Mouse (Mus musculus): Measurements from ENCODE around the gene Ddx6. TPM values are rescaled to one million over a fixed set of nuclear protein-coding genes. Genes with fewer than 3 reads are reported as not detected.

Gene Ddx6
- polyA plus RNA-seq, 1 experiment from 2014 or later, result 32.7 TPM

DNA sequence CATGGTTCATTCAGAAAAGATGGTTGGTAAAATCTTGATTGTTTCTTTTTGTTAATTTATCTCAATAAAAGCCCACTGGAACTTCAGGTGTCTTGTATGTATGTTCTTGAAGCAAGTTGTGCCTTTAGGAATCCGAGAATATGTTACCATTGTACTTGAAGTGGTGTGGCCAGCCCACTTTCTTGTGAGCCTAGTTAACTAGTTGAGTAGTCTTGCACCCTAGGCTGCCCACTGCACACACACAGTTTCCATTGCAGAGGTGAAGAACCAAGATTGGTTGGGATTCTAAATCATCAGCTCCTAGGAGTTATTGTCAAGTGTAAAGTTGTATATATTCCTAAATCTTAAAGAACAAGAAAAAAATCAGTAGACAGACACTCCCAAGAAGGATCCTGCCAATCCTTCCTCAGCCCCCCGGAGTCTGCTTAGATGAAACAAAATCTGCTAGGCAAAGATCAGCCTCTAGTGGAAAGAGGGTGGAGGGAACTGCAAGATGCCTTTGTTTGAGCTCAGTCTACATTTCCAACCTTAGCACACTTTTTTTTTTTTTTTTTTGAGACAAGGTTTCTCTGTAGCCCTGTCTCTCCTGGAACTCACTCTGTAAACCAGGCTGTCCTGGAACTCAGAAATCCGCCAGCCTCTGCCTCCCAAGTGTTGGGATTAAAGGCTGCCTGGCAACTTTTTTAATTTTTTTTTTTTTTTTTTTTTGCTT is 36.1 kb downstream of the Ddx6 start:
- ATAC-seq (ENCODE audit: low FRiP score), result no peak
- 0 out of 2 replicates have a peak, but pooled peaks cover 13% of the 10 kb centered on the region for H3K36me3 ChIP-seq (ENCODE audit: control insufficient read depth, insufficient read depth, low read length)
- no peaks in the 10 kb centered on the region for H3K27me3 ChIP-seq (ENCODE audit: control insufficient read depth, insufficient read depth, low read length)
- no peak for DNase-seq (ENCODE audit: low spot score)
- H3K27ac ChIP-seq (ENCODE audit: low read depth, low read length), result no peak overlapping the region
- H3K4me2 ChIP-seq (replicated peaks; ENCODE audit: low read depth, low read length), result no peak overlapping the region
- H3K4me1 ChIP-seq (replicated peaks; ENCODE audit: control insufficient read depth, insufficient read depth, low read length), result no peaks in the 10 kb centered on the region
- H3K9ac ChIP-seq (ENCODE audit: low read depth, low read length), result no peak overlapping the region
- no peaks in the 10 kb centered on the region for H3K9me3 ChIP-seq (ENCODE audit: control insufficient read depth, low read length)
- 91% methylated on average over 3 of the region's 3 CpGs for WGBS
- no peak overlapping the region for H3K4me3 ChIP-seq (ENCODE audit: low read depth, low read length)

DNA sequence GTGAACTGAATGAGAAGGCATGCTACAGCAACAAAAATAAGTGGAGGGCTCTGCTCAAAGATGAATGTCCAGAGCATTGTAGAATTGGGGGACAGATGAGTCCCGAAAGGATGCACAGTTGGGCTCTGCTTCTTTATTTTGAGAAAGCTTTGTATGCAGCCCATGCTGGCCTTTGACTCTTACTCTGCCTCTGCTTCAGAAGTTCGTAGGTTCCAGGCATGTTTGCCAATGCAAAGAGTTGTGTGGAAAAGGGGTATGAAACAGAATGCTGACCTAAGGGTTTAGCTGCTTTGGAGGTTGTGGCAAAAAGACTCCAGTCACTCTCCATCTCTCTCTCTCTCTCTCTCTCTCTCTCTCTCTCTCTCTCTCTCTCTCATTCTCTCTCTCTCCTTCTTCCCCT is 36.9 kb downstream of the Ddx6 start:
- Histone ChIP-seq H3K27ac (ENCODE audit: low read depth, low read length) (no peak overlapping the region), H3K36me3 (ENCODE audit: control insufficient read depth, insufficient read depth, low read length) (0 out of 2 replicates have a peak, but pooled peaks cover 13% of the 10 kb centered on the region), H3K27me3 (ENCODE audit: control insufficient read depth, insufficient read depth, low read length) (no peaks in the 10 kb centered on the region), H3K9ac (ENCODE audit: low read depth, low read length) (no peak overlapping the region), H3K9me3 (ENCODE audit: control insufficient read depth, low read length) (no peaks in the 10 kb centered on the region), H3K4me1 (replicated peaks; ENCODE audit: control insufficient read depth, insufficient read depth, low read length) (no peaks in the 10 kb centered on the region), H3K4me2 (replicated peaks; ENCODE audit: low read depth, low read length) (no peak overlapping the region), H3K4me3 (ENCODE audit: low read depth, low read length) (no peak overlapping the region)
- ATAC-seq (ENCODE audit: low FRiP score), result no peak
- 95% methylated on average over 2 of the region's 2 CpGs for WGBS
- no peak for DNase-seq (ENCODE audit: low spot score)

DNA sequence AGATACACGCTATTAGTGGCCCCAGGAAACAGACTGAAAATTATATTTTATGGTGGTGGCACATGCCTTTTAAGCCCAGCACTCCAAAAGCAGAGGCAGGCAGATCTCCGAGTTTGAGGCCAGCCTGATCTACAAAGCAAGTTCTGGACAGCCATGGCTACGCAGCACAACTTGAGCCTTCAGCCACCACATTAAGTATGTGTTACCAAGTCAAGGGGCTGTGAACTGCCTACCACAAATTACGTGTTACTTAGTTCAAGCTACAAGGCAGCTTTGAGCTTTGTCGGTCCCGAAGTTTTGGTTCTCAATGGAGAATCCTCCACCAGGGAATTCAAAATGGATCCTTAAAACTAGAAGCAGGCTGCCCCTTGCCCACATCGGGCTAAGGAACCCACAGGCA is 38.4 kb downstream of the Ddx6 start:
- no peak overlapping the region for H3K4me3 ChIP-seq (ENCODE audit: low read depth, low read length)
- WGBS, result 97% methylated on average over 7 of the region's 7 CpGs

DNA sequence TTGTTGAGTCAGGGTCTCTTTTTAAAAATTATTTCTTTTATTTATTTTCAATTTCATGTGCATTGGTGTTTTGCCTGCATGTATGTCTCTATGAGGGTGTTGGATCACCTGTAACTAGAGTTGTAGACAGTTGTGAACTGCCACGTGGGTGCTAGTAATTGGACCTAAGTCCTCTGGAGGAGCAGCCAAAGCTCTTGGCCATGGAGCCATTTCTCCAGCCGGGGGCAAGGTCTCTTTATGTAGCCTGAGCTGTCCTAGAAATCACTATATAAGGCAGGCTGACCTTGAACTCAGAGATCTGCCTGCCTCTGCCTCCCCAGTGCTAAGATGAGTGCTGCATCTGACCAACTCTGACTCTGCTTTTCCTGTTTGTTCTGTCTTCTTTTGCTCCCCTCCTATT is 39.5 kb downstream of the Ddx6 start:
- no peak for ATAC-seq (ENCODE audit: low FRiP score)
- no peak for DNase-seq (ENCODE audit: low spot score)
- Histone ChIP-seq H3K27ac (ENCODE audit: low read depth, low read length) (no peak overlapping the region), H3K9ac (ENCODE audit: low read depth, low read length) (no peak overlapping the region), H3K4me3 (ENCODE audit: low read depth, low read length) (no peak overlapping the region), H3K4me2 (replicated peaks; ENCODE audit: low read depth, low read length) (no peak overlapping the region), H3K4me1 (replicated peaks; ENCODE audit: control insufficient read depth, insufficient read depth, low read length) (no peaks in the 10 kb centered on the region), H3K27me3 (ENCODE audit: control insufficient read depth, insufficient read depth, low read length) (no peaks in the 10 kb centered on the region), H3K9me3 (ENCODE audit: control insufficient read depth, low read length) (no peaks in the 10 kb centered on the region), H3K36me3 (ENCODE audit: control insufficient read depth, insufficient read depth, low read length) (no peaks in the 10 kb centered on the region)
- WGBS, result 85% methylated on average over 2 of the region's 2 CpGs

More for the DNA sequence above, 38.4 kb downstream of the Ddx6 start:
- DNase-seq (ENCODE audit: low spot score) (no peak), ATAC-seq (ENCODE audit: low FRiP score) (no peak)
- Histone ChIP-seq H3K27me3 (ENCODE audit: control insufficient read depth, insufficient read depth, low read length) (no peaks in the 10 kb centered on the region), H3K9ac (ENCODE audit: low read depth, low read length) (no peak overlapping the region), H3K9me3 (ENCODE audit: control insufficient read depth, low read length) (no peaks in the 10 kb centered on the region), H3K36me3 (ENCODE audit: control insufficient read depth, insufficient read depth, low read length) (0 out of 2 replicates have a peak, but pooled peaks cover 2% of the 10 kb centered on the region), H3K4me2 (replicated peaks; ENCODE audit: low read depth, low read length) (no peak overlapping the region), H3K27ac (ENCODE audit: low read depth, low read length) (no peak overlapping the region), H3K4me1 (replicated peaks; ENCODE audit: control insufficient read depth, insufficient read depth, low read length) (no peaks in the 10 kb centered on the region)

DNA sequence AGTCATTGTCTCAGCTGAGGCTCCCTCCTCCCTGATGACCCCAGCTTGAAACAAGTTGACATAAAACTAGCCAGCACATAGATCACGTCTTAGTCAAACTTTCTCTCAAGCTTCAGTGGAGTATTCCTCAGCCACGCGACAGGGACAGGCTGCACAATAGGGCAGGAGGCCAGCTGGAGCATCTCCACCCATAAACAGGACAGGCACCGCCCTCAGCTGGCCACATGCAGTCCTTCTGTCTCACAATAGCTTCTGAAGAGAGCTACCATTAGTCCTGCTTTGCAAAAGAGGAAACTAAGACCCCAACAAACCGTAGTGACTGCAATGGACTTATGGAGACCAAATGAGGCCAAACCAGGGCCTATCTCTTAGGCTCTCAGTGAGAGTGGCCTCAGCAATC is 40.8 kb downstream of the Ddx6 start:
- H3K4me1 ChIP-seq (replicated peaks; ENCODE audit: control insufficient read depth, insufficient read depth, low read length), result no peaks in the 10 kb centered on the region
- DNase-seq (ENCODE audit: low spot score) (no peak), ATAC-seq (ENCODE audit: low FRiP score) (no peak)
- no peaks in the 10 kb centered on the region for H3K27me3 ChIP-seq (ENCODE audit: control insufficient read depth, insufficient read depth, low read length)
- no peak overlapping the region for H3K4me3 ChIP-seq (ENCODE audit: low read depth, low read length)
- WGBS, result 81% methylated on average over 5 of the region's 5 CpGs
- H3K9ac ChIP-seq (ENCODE audit: low read depth, low read length), result no peak overlapping the region
- no peak overlapping the region for H3K27ac ChIP-seq (ENCODE audit: low read depth, low read length)
- H3K4me2 ChIP-seq (replicated peaks; ENCODE audit: low read depth, low read length), result no peak overlapping the region
- H3K36me3 ChIP-seq (ENCODE audit: control insufficient read depth, insufficient read depth, low read length), result no peaks in the 10 kb centered on the region
- H3K9me3 ChIP-seq (ENCODE audit: control insufficient read depth, low read length), result no peaks in the 10 kb centered on the region

DNA sequence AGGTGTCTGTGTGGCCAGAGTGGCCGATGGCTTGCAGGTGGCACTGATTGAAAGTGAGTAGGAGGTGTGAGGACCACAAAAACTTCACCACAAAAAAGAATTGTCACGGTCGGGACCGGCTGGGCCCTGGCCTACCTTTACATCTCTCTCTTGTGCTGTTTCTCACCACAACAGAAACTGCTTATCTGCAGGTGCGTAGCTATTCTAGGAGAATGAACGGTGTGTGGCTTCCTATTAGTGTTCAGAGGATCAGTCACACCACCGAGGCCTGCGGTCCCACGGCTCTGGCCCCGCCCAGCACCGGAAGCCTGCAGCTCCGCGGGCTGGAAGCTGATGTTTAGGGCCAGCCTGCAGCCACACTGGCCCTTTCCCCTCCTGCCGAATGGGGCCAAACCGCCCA is 41.2 kb downstream of the Ddx6 start:
- ATAC-seq (ENCODE audit: low FRiP score), result no peak
- Histone ChIP-seq H3K27me3 (ENCODE audit: control insufficient read depth, insufficient read depth, low read length) (no peaks in the 10 kb centered on the region), H3K36me3 (ENCODE audit: control insufficient read depth, insufficient read depth, low read length) (no peaks in the 10 kb centered on the region), H3K9ac (ENCODE audit: low read depth, low read length) (no peak overlapping the region), H3K4me3 (ENCODE audit: low read depth, low read length) (no peak overlapping the region), H3K4me1 (replicated peaks; ENCODE audit: control insufficient read depth, insufficient read depth, low read length) (no peaks in the 10 kb centered on the region), H3K27ac (ENCODE audit: low read depth, low read length) (no peak overlapping the region), H3K9me3 (ENCODE audit: control insufficient read depth, low read length) (no peaks in the 10 kb centered on the region), H3K4me2 (replicated peaks; ENCODE audit: low read depth, low read length) (no peak overlapping the region)
- 71% methylated on average over 15 of the region's 15 CpGs for WGBS
- no peak for DNase-seq (ENCODE audit: low spot score)

DNA sequence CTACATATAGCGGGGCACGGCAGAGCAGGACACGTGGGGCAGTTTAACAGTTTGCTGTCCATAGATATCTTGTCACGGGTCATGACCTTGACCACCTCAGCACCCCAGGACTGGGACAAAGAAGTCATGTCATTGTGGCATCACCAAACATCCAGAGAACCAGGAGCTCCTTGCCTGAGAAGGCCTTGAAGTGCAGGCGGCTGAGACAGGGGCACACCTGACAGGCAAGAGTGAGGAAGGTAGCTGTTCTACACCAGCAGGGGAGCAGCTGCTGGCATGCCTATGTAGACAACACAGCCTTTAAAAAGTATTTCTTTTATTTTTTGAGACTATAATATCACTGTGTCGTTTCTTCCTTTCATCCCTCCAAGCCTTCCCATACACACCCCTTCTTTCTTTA is 41.7 kb downstream of the Ddx6 start:
- Histone ChIP-seq H3K4me2 (replicated peaks; ENCODE audit: low read depth, low read length) (no peak overlapping the region), H3K9ac (ENCODE audit: low read depth, low read length) (no peak overlapping the region), H3K27me3 (ENCODE audit: control insufficient read depth, insufficient read depth, low read length) (no peaks in the 10 kb centered on the region), H3K9me3 (ENCODE audit: control insufficient read depth, low read length) (no peaks in the 10 kb centered on the region), H3K36me3 (ENCODE audit: control insufficient read depth, insufficient read depth, low read length) (no peaks in the 10 kb centered on the region), H3K4me3 (ENCODE audit: low read depth, low read length) (no peak overlapping the region), H3K4me1 (replicated peaks; ENCODE audit: control insufficient read depth, insufficient read depth, low read length) (no peaks in the 10 kb centered on the region), H3K27ac (ENCODE audit: low read depth, low read length) (no peak overlapping the region)
- DNase-seq (ENCODE audit: low spot score) (no peak), ATAC-seq (ENCODE audit: low FRiP score) (no peak)
- WGBS, result 86% methylated on average over 6 of the region's 6 CpGs

DNA sequence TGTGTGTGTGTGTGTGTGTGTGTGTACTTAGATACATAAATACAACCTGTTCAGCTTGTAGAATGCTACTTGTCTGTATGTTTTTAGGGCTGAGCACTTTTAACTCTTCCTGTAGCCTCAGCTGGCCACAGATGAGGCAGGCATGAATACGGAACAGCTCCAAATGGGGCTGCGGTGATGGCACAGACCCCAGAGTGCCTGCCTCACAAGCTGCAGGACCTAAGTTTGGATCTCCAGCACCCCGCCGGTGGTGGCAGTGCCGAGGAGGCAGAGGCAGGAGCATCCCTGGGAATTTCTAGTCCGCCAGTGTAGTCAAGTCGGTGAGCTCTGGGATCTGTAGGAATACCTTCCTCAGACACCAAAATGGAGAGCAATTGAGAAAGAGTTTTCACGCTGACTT is 42.3 kb downstream of the Ddx6 start:
- Histone ChIP-seq H3K9ac (ENCODE audit: low read depth, low read length) (no peak overlapping the region), H3K9me3 (ENCODE audit: control insufficient read depth, low read length) (no peaks in the 10 kb centered on the region), H3K4me2 (replicated peaks; ENCODE audit: low read depth, low read length) (no peak overlapping the region), H3K27me3 (ENCODE audit: control insufficient read depth, insufficient read depth, low read length) (no peaks in the 10 kb centered on the region), H3K36me3 (ENCODE audit: control insufficient read depth, insufficient read depth, low read length) (no peaks in the 10 kb centered on the region), H3K4me3 (ENCODE audit: low read depth, low read length) (no peak overlapping the region), H3K27ac (ENCODE audit: low read depth, low read length) (no peak overlapping the region), H3K4me1 (replicated peaks; ENCODE audit: control insufficient read depth, insufficient read depth, low read length) (no peaks in the 10 kb centered on the region)
- 96% methylated on average over 8 of the region's 8 CpGs for WGBS
- DNase-seq (ENCODE audit: low spot score), result no peak
- ATAC-seq (ENCODE audit: low FRiP score), result no peak

DNA sequence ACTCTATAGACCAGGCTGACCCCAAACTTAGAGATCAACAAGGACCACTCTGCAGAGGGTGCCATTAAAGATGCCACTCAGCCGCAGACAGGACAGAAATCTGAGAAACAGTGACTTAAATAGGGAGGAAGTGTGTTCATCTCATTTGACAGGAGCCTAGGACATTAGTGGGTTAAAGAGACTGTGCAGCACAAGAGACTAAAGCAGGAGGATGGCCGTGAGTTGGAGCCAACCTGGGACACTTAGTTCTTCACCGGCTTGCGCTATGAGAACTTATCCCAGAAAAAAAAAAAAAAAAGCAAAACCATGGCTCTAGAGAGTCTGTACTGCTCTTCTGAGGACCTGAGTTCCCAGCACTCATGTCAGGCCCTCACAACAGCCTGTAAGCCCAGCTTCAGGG is 43.0 kb downstream of the Ddx6 start:
- no peak overlapping the region for H3K4me3 ChIP-seq (ENCODE audit: low read depth, low read length)
- no peak for DNase-seq (ENCODE audit: low spot score)
- H3K9ac ChIP-seq (ENCODE audit: low read depth, low read length), result no peak overlapping the region
- 89% methylated on average over 4 of the region's 4 CpGs for WGBS
- H3K4me2 ChIP-seq (replicated peaks; ENCODE audit: low read depth, low read length), result no peak overlapping the region
- no peaks in the 10 kb centered on the region for H3K4me1 ChIP-seq (replicated peaks; ENCODE audit: control insufficient read depth, insufficient read depth, low read length)
- no peaks in the 10 kb centered on the region for H3K36me3 ChIP-seq (ENCODE audit: control insufficient read depth, insufficient read depth, low read length)
- H3K9me3 ChIP-seq (ENCODE audit: control insufficient read depth, low read length), result no peaks in the 10 kb centered on the region
- no peak for ATAC-seq (ENCODE audit: low FRiP score)
- no peak overlapping the region for H3K27ac ChIP-seq (ENCODE audit: low read depth, low read length)
- no peaks in the 10 kb centered on the region for H3K27me3 ChIP-seq (ENCODE audit: control insufficient read depth, insufficient read depth, low read length)

Data from hindbrain, embryonic 11.5 days (tissue).